Mouse (Mus musculus) embryo, embryonic 9.5 days (tissue): ENCODE measurements around the gene Zdhhc19.
"Not testable (repeated sequence)": the region's sequence is repeated elsewhere in the genome, so short reads cannot be mapped to it uniquely, and the experiment has no call there.

Experiments
- DNase-seq: peaks from one replicate; pipeline ENCODE4 v3.0.0-alpha.2; 2017; ENCODE audit errors: extremely low spot score

Gene Zdhhc19

DNA sequence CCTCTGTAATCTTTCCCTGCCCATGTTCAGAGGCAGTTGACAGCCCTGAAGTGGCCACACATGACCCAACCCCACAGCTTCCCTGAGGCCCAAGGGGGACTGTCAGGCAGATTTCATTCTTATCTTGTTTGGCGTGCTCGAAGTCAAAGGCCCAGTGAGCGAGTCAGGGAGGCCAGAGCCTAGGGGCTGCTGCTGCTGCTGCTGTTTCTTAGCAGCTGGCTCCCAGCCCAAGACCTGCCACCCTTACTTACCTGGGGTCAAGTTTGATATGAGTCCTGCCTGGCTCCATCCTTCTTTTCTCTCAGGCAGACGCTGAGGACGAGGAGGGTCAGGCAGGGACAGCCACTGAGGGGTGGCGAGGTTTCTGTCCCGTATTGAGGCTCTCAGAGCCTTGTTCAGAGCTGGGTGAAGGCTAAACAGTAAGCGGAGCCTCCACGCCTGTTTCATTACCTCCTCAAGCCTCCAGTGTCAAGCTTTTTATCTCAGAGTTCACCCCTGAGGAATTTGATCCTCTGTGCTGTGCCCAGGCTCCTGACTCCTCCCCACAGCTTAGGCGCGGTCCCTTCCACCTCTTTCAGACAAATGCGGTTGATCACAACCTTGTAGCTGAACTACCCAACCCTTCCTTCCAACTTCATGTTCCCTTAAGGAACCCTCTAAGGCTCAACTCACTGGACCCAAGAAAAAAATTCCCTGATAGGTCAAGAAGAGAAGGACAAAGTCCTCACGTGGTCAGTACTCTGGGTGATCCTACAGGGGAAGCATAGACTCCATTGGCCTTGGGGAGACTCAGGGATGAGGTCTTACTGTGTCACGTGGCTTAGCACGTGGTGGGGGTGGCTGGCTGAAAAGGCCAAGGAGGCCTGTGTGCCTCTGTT lies 8.6 kb upstream of the Zdhhc19 start, which contains the start of gene Slc51a:
TSS of gene Slc51a (minus strand) at position 646 of the 878 bp plus-strand sequence.
- no peak for DNase-seq

DNA sequence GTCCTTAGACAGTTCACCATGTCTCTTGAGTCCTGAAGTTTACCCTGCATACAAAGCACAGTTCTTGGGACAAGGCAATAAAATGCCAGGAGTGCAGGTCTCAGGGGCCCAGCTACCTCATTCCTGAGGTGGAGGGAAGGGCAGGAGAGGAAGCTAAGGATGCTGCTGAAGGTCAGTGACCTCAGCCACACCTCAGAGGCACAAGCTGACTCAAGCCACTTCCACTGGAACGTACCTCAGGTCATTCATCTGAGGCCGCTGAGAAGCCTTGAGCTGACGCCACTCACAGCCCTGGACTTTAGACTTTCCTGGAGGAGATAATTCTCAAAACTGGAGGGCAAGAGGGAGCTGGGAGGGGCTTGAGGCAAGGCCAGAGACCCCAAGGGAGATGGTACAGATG lies 7.1 kb upstream of the Zdhhc19 start:
- DNase-seq = no peak

DNA sequence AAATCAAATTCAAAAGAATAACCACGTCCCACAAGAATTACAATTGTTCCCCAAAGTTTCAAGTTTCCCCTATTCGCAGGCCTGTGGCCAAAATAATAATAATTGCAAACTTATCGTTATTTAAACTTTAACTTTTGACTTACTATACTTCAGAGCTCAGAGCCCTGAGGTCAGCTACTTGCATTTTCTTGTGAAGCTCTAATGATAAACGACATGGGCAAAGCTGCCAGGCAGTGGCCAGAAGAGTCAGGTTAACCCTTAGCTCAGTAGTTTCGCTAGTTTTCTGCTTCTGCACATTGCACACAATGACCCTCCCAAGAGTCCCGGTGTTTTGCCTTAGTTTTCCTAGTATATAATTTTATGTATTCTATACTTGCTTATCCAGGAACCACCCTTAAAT lies 1.7 kb upstream of the Zdhhc19 start:
- DNase-seq = not testable (repeated sequence)

DNA sequence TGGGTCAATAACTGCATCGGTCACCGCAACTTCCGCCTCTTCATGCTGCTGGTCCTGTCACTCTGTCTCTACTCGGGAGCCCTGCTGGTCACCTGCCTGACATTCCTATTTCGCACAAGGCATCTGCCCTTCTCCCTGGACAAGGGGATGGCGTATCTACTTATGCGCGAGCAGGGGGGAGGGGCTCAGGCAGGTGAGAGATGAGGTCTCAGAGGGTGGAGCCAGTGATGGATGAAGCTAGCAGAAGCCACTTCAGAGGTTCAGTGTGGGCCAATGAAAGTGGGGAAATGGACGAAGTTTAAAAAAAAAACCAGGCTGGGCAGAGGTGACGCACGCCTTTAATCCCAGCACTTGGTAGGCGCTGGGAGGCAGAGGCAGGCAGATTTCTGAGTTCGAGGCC lies 2.9 kb downstream of the Zdhhc19 start:
- no peak for DNase-seq

DNA sequence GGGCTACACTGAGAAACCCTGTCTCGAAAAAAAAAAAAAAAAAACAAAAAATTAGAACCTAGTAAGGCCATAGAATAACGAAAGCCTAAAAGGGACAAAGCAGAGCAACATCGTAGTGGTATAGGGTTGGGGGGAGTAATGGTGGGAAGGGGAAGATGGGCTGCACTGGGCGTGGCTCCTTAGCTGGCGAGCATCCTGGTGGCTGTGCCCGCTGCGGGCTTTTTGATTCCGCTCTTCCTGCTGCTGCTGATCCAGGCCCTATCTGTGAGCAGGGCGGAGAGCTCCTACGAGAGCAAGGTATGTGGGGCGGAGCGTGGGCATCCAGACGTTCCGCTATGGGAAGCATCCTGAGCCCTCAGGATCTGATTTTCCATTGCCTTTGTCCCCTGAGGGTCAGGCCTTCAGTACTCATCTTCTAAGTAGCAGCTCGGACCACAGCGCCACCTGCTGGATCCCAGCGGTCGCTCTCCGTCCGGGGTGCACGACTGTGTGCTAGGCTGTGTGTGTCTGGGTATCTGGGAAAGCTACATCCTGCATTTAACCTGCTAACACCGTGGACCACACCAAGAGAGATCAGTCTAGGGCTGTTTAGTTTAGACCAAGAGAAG lies 3.5 kb downstream of the Zdhhc19 start:
- DNase-seq = peak; percentile 92

DNA sequence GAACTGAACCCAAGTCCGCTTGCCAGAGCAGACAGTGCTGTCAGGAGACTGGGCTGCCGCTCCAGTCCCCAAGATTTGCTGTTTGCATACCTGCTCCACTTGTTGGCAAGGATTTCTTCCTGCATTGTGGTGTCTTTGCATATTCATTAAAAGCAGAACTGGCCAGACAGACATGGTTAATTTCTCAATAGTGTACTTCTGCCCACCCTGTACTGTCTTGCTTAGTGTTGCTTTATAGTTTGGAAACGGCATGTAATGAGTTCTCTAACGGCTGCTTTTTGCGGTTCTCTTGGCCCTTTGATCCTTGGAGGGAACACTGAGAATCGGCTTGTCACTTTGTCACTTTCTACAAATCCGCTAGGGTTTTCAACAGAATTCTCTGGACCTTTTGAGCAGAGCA lies 5.4 kb downstream of the Zdhhc19 start:
- no peak for DNase-seq

DNA sequence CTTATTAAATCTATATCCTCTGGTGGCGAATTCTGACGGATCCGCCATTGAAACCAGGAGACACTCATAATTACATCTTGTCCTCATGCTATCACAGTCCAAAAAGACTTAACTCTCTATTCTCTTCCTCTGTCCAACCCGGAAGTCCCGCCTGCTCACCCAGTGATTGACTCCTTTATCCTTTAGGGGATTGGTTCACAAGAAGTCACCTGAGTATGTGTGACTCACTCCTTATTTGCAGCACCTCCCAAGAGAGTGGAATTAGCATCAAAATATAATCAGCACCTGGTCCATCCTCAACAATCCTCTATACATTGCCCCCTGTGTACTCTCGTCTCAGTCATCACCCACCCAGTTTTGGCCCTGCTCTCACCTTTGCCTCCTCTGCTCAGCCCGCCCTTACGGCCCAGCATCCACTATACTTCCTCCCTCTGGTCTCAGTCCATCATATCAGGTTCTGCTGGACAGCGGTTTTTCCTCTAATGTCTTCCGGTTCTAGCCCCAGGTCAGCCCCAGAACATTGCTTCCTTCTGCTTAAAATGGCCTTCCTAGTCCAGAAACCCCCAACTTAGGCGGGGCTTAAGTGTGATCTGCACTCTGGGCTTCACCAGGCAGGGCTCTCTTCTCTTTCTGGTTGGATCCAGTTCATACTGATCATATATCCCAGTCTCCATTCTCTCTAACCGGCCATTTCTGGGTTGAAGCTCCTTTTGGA lies 6.7 kb downstream of the Zdhhc19 start:
- DNase-seq = no peak

DNA sequence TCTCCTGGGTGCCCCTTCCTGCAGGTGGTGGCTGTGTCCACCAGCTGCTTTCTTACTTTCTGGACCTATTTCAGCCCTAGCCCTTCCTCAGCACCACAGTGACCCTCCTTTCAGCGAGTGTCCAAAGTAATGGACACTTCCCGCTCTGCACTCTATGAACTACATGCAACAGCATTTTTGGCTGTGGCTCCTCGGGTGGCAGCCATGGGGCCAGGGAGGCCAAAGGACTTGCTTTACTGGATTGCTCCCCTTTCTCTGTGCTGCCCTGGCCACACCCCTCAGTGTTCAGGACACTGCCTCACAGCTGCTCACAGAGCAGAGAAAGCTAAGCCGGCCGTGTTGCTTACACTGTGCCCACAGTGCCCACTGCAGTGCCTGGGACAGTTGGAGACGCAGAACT lies 7.6 kb downstream of the Zdhhc19 start:
- DNase-seq = no peak

DNA sequence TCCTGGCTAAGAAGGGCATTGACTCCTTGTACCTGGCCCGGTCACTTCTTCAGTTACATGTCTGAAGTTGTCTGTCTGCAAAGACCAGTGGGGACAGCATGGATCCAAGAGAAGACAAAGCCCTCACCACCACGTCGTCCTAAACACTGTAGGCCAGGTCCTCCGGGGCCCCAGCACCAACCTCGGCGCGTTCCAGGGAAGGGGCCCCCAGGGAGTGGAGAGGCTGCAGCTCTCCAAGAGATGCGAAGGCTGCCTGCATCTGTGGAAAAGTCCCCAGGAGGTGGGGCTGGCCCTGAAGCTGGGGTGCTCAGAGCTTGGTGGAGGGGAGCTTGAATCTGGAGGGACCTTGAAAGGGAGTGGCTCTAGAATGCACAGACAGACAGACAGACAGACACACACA lies 10.2 kb downstream of the Zdhhc19 start:
- DNase-seq = no peak

DNA sequence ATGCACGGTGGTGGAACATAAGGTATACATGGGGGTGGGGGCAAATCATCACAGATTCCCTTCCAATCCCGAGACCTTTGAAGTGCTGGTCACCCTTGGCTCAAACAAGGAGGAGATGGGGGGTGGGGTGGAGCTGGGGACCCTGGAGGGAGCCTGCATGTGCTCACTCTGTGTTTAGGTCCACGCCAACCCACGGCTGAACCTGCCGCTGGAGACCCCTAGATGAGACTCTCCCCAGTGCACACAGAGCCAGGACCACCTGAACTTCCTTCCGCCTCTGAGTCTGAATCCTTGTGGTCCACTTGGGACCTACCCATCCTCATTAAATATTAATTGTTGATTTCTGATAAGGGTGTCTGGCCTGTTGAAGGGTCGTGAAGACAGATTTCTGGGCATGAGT lies 10.8 kb downstream of the Zdhhc19 start:
- DNase-seq = no peak

DNA sequence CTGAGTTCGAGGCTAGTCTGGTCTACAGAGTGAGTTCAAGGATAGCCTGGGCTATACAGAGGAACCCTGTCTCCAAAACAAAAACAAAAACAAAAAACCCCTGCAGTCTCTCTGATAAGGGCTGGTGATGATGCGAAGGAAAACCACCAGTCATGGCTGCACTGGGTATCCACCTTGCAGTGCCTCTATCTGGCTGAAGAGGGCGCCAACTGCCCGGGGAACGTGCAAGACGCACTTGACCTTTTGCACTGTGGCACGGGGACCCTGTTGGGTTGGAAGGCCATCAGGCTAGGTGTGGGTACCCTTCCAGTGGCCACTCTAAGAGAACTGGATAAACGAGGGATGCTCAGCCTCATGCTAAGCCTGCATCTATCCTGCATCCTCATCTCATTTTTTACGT lies 11.3 kb downstream of the Zdhhc19 start:
- DNase-seq = peak; percentile 78

DNA sequence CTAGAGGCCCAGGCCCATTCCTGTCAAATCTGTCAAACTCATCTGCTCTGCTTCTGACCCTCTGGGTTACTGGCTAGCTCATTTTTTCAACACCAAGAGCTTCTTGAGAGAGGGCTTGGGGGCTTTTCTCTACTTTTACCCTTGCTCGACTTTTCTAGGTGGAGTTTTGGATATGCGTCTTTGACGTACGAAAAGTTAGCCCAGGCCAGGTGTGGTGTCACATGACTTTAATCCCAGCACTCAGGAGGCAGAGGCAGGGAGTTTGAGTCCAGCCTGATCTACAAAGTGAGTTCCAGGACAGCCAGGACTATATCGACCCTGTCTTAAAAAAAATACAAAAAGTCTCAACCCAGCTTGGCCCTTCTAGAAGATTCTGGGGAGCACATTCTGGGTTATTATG lies 12.0 kb downstream of the Zdhhc19 start:
- DNase-seq = no peak

DNA sequence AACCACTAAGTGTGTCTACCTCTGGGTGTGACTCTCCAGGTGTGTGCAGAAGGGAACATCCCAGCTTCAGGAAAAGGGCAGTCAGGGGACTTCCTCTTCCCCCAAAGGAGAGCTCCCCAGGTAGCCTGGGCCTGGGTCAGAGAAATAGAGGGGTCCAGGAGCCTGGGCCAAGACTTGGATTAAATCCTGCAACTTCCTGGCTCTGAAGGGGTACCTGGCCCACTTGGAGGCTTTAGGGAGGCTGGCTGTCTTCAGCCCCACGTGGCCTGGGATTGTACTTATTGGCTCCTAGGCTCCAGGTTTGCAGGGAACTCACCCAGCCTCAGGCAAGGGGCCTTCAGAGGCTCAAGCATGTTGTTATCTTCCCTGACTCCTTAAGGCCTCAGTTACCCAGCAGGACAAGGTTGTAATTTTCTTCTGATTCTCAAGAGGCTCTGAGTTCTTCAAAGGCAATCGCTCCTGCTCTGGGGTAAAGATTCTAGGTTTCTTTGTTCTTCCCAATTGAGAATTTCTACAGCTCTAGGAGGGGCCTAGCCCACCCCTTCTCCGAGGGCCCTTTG lies 12.5 kb downstream of the Zdhhc19 start:
- DNase-seq = no peak

DNA sequence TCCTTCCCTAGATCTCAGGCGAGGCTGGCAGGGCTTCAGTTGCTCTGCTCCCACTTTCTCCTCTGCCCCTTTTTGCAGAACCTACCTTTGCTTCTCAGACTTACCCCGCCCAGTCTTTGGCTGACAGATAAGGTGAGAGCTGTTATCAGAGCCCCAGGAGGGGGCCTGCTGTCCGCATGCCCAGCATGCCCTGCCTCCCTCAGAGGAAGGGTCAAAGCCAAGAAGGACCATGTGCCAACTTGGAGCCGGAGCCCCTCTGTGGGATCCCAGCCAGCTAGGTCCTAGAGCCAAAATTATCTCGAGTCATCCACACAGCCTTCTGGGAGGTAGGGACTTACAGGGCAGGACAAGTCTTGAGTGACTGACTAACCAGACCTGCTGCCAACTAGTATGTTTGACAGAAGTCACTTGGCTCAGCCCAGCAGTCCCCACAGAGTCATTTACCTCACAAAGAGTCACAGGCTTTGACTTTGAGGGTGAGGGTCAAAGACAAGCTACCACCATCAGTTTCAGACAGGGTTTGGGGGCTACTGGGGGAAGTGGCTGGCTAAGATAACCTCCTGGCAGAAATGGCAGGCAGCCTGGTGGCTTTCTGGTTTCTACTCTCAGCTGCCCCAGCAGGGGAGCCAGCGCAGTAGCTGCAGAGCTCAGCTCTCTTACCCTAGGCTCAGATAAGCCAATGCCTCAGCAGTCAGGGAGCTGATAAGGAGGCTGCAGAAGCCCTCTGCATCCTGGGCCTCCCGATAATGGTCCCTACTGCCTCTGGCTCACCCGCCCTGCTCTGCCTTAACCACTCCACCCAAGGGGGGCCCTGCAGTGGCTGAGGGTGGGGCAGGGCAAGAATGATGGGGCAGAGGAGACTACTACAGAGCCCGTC lies 13.2 kb downstream of the Zdhhc19 start:
- DNase-seq = no peak

DNA sequence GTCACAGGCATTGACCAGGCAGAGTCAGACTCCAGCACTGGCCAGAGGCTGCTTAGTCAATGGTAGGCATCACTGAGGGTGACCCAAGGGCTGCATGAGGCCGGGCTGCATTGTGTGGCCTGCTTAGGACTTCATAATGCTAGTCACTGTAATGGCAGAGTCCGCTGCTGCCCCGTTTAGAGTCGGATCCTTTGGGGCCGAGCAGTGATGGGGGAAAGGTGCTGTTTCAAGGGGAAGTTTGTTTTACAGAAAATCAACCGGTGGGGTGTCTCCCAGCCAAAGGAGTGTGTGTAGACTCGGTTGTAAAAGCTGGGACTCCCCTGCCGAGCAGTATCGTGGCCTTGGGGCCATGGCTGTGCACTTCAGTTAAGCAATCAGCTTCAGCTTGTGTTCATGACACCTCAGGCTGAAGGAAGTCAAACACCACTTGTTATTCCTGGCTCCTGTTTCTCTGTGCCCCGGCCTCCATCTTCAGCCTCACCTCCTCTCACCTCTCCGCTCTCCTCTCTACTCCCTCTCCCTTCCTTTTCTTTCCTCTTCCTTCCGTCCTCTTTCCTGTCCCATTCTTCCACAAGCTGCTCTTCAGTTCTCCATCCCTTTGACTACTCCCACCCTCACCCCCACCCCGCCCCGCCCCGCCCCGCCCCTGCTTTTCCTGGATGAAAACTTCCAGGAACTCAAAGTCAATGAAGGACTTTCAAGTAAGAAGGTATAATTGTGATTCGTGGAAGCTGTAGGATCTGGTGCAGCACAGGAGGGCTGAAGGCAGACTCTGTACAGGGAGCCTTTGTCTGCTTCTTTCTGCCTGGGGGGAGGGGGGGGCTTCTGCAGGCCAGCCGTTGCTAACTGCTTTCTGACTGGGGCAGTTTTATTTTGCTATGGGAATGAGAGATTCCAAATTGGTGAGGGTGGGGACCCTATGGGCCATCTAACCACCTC lies 14.6 kb downstream of the Zdhhc19 start:
- DNase-seq = no peak

DNA sequence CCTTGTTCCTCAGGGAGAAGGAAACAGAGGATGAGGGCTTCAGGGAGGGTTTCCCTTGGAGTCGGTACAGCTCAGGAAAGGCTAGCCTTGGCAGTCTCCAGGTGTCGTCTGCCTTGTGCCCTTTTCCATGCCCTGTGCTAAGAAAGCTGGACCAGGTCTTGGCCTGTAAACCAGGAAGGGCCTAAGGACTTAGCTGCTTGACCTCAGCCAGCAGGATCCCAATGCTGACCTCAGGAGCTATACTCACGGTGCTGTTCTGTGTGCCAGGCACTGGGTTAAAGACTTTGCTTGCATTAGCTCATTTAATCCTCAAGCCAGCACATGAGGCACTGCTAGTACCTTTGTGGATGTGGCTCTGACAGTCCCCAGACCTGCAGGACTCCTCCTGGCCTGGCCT lies 15.3 kb downstream of the Zdhhc19 start:
- DNase-seq = no peak

DNA sequence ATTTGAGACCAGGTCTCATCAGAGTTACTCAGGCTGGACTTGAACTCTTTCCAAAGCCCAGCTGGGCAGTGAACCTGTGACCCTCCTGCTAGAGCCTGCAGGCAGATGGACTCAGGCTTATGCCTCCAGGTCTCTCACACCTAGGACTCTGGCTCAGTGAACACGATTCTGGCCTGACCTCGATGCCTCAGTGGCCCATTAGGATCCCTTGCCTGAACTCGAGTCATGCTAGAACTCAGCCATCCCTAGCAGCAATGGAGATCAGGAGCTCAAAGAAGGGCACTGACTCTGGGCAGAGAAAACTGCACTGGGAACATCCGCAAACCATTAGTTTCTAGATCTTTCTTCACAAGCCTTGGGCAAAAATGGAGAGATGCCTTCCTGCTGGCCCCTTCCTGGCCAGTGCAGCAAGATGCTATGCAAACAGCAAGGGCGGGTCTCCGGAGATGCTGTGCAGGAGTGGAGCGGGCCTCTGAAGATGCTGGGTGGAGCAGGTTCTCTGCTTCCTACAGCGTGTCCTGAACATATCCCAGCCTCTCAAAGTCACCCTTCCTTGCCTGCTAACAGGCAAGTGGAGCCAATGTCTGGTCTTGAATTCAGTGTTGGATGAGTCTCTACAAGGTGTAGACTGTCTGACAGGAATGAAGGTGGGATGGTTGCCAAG lies 15.9 kb downstream of the Zdhhc19 start:
- no peak for DNase-seq

DNA sequence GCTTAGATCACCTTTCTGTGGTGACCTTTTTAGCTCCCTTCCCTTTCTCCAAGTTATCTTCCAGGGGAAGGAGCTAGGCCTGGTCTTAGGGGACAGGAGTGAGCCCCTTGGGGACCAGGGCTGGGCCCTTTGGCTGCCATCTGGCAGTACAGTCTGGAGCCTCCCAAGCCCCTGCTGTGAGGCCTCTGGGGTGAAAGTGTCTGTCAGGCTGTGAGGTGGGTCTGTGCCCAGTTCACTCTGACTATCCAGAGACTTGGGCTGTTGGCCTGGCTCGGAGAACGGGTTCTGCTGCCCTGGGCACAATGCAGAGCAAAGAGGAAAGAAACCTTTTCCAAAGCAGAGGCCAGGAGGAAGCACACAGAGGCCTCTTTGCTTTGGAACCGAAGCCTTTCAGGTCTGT lies 16.9 kb downstream of the Zdhhc19 start:
- no peak for DNase-seq

DNA sequence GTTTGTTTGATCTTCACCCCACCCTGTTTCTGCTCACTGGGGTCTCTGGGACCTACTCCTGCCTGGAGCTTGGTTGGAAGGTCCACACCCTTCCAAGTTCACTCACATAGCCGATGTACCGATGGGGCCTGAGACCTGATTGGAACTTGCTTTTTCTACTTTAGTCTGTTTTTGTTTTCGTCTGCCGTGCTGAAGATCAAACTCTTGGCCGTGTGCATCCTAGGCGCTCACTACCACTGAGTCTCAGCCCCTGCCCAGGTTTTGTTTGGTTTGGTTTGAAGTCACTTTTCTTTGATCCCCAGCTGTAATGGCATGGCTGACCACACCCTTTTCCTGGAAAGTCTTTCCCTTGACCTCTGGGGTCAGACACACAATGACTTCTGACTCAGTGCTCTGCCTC lies 17.3 kb downstream of the Zdhhc19 start:
- no peak for DNase-seq

DNA sequence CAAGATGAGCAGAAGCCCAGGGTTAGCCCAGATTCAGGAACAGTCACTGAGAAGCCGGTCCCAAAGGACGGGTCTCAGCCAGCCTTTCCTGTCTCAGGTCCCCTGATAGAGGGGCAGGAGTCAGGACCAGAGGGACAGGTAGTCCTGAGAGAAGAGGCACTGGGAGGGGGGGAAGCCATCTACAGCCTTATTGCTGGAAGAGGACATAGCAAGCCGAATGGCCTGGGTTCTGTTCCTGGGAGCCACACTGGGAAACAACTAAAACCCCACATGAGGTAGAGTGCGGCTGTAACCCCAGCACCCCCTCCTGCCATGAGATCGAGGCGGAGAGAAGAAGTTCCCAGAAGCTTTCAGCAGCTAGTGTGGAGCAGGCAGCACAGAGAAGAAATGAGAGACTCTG lies 17.9 kb downstream of the Zdhhc19 start:
- no peak for DNase-seq
